Mouse (Mus musculus): ENCODE measurements around the gene Zbtb20. TPM values are rescaled to one million over a fixed set of nuclear protein-coding genes. Genes with fewer than 3 reads are reported as not detected.

Gene Zbtb20
- total and polyA plus RNA-seq, 2 experiments from 2014 or later: 19.8 to 45.8 TPM

- Histone ChIP-seq H3K36me3 (replicated peaks; ENCODE audit: control insufficient read depth, insufficient read depth, low read length) (no peaks in the 10 kb centered on the region), H3K4me1 (ENCODE audit: control insufficient read depth, insufficient read depth) (peaks cover 13% of the 10 kb centered on the region), H3K27me3 (ENCODE audit: control insufficient read depth, insufficient read depth, low read length) (no peaks in the 10 kb centered on the region), H3K4me2 (ENCODE audit: low read depth, low read length) (no peak overlapping the region), H3K27ac (ENCODE audit: low read depth) (no peak overlapping the region), H3K9ac (replicated peaks; ENCODE audit: low read depth, low read length) (no peak overlapping the region), H3K9me3 (replicated peaks; ENCODE audit: control insufficient read depth, low read length) (no peaks in the 10 kb centered on the region), H3K4me3 (ENCODE audit: low read depth, low read length) (no peak overlapping the region)
- ATAC-seq (ENCODE audit: insufficient read depth, low read depth) (no peak), DNase-seq (ENCODE audit: low spot score) (no peak)
- TF ChIP-seq EP300 (IDR thresholded peaks at IDR 0.05; ENCODE audit: low read depth) (no peak), CTCF (IDR thresholded peaks at IDR 0.05; ENCODE audit: low read depth) (no peak)
- 83% methylated on average over 8 of the region's 8 CpGs for WGBS
These were observed 582.1 kb downstream of the Zbtb20 start for GRCm38 (mm10) chr16:43457814-43458213.

GRCm38 (mm10) chr16:43458726-43459223 is 583.1 kb downstream of the Zbtb20 start:
- no peak for ATAC-seq (ENCODE audit: insufficient read depth, low read depth)
- H3K4me1 ChIP-seq (ENCODE audit: control insufficient read depth, insufficient read depth): peaks cover 14% of the 10 kb centered on the region
- 50% methylated on average over 7 of the region's 7 CpGs for WGBS
- no peaks in the 10 kb centered on the region for H3K27me3 ChIP-seq (ENCODE audit: control insufficient read depth, insufficient read depth, low read length)
- no peak overlapping the region for H3K4me2 ChIP-seq (ENCODE audit: low read depth, low read length)
- no peaks in the 10 kb centered on the region for H3K9me3 ChIP-seq (replicated peaks; ENCODE audit: control insufficient read depth, low read length)
- H3K27ac ChIP-seq (ENCODE audit: low read depth): no peak overlapping the region
- no peak for DNase-seq (ENCODE audit: low spot score)
- H3K4me3 ChIP-seq (ENCODE audit: low read depth, low read length): no peak overlapping the region
- no peaks in the 10 kb centered on the region for H3K36me3 ChIP-seq (replicated peaks; ENCODE audit: control insufficient read depth, insufficient read depth, low read length)
- H3K9ac ChIP-seq (replicated peaks; ENCODE audit: low read depth, low read length): no peak overlapping the region
- no peak for TF ChIP-seq EP300 (IDR thresholded peaks at IDR 0.05; ENCODE audit: low read depth)
- no peak for TF ChIP-seq CTCF (IDR thresholded peaks at IDR 0.05; ENCODE audit: low read depth)

GRCm38 (mm10) chr16:43461745-43462378 is 586.2 kb downstream of the Zbtb20 start:
- H3K27me3 ChIP-seq (ENCODE audit: control insufficient read depth, insufficient read depth, low read length): no peaks in the 10 kb centered on the region
- TF ChIP-seq CTCF (IDR thresholded peaks at IDR 0.05; ENCODE audit: low read depth) (no peak), EP300 (IDR thresholded peaks at IDR 0.05; ENCODE audit: low read depth) (no peak)
- ATAC-seq (ENCODE audit: insufficient read depth, low read depth): no peak
- no peaks in the 10 kb centered on the region for H3K9me3 ChIP-seq (replicated peaks; ENCODE audit: control insufficient read depth, low read length)
- H3K9ac ChIP-seq (replicated peaks; ENCODE audit: low read depth, low read length): no peak overlapping the region
- no peak overlapping the region for H3K27ac ChIP-seq (ENCODE audit: low read depth)
- H3K36me3 ChIP-seq (replicated peaks; ENCODE audit: control insufficient read depth, insufficient read depth, low read length): no peaks in the 10 kb centered on the region
- H3K4me2 ChIP-seq (ENCODE audit: low read depth, low read length): no peak overlapping the region
- no peak overlapping the region for H3K4me3 ChIP-seq (ENCODE audit: low read depth, low read length)
- 84% methylated on average over 3 of the region's 3 CpGs for WGBS
- no peak for DNase-seq (ENCODE audit: low spot score)
- peaks cover 21% of the 10 kb centered on the region for H3K4me1 ChIP-seq (ENCODE audit: control insufficient read depth, insufficient read depth)

GRCm38 (mm10) chr16:43462470-43463455 is 587.1 kb downstream of the Zbtb20 start:
- Histone ChIP-seq H3K4me3 (ENCODE audit: low read depth, low read length) (no peak overlapping the region), H3K4me1 (ENCODE audit: control insufficient read depth, insufficient read depth) (peaks cover 21% of the 10 kb centered on the region), H3K9me3 (replicated peaks; ENCODE audit: control insufficient read depth, low read length) (no peaks in the 10 kb centered on the region), H3K9ac (replicated peaks; ENCODE audit: low read depth, low read length) (no peak overlapping the region), H3K4me2 (ENCODE audit: low read depth, low read length) (no peak overlapping the region), H3K27me3 (ENCODE audit: control insufficient read depth, insufficient read depth, low read length) (no peaks in the 10 kb centered on the region), H3K27ac (ENCODE audit: low read depth) (peak overlapping the region; percentile 56; the same call in 1 of the 2 replicates), H3K36me3 (replicated peaks; ENCODE audit: control insufficient read depth, insufficient read depth, low read length) (no peaks in the 10 kb centered on the region)
- ATAC-seq (ENCODE audit: insufficient read depth, low read depth) (no peak), DNase-seq (ENCODE audit: low spot score) (peak; percentile 14)
- 59% methylated on average over 11 of the region's 11 CpGs for WGBS
- TF ChIP-seq CTCF (IDR thresholded peaks at IDR 0.05; ENCODE audit: low read depth): no peak
- no peak for TF ChIP-seq EP300 (IDR thresholded peaks at IDR 0.05; ENCODE audit: low read depth)

GRCm38 (mm10) chr16:43463684-43464475 is 588.2 kb downstream of the Zbtb20 start:
- H3K4me1 ChIP-seq (ENCODE audit: control insufficient read depth, insufficient read depth): peaks cover 21% of the 10 kb centered on the region
- WGBS: 59% methylated on average over 13 of the region's 13 CpGs

More at GRCm38 (mm10) chr16:43463684-43464475, 588.2 kb downstream of the Zbtb20 start:
- no peaks in the 10 kb centered on the region for H3K36me3 ChIP-seq (replicated peaks; ENCODE audit: control insufficient read depth, insufficient read depth, low read length)
- TF ChIP-seq CTCF (IDR thresholded peaks at IDR 0.05; ENCODE audit: low read depth) (no peak), EP300 (IDR thresholded peaks at IDR 0.05; ENCODE audit: low read depth) (no peak)
- DNase-seq (ENCODE audit: low spot score): peak; percentile 16
- peak overlapping the region; percentile 69 for H3K27ac ChIP-seq (ENCODE audit: low read depth)
- peak; percentile 39; the same call in 1 of the 2 replicates for ATAC-seq (ENCODE audit: insufficient read depth, low read depth)
- no peak overlapping the region for H3K4me2 ChIP-seq (ENCODE audit: low read depth, low read length)
- H3K9me3 ChIP-seq (replicated peaks; ENCODE audit: control insufficient read depth, low read length): no peaks in the 10 kb centered on the region
- no peaks in the 10 kb centered on the region for H3K27me3 ChIP-seq (ENCODE audit: control insufficient read depth, insufficient read depth, low read length)
- H3K4me3 ChIP-seq (ENCODE audit: low read depth, low read length): no peak overlapping the region
- no peak overlapping the region for H3K9ac ChIP-seq (replicated peaks; ENCODE audit: low read depth, low read length)

Data from heart, postnatal 0 days (tissue).